Mouse (Mus musculus) ZHBTc4 (cell line): ENCODE results near the gene Ttyh3.
A peak's percentile ranks its signal among the peaks of the same experiment; 100 is the strongest.

Source experiments
- DNase-seq: peaks from one replicate; pipeline ENCODE4 v3.0.0-alpha.2; 2011; ENCODE audit warnings: low read depth, low spot score

Gene Ttyh3

DNA sequence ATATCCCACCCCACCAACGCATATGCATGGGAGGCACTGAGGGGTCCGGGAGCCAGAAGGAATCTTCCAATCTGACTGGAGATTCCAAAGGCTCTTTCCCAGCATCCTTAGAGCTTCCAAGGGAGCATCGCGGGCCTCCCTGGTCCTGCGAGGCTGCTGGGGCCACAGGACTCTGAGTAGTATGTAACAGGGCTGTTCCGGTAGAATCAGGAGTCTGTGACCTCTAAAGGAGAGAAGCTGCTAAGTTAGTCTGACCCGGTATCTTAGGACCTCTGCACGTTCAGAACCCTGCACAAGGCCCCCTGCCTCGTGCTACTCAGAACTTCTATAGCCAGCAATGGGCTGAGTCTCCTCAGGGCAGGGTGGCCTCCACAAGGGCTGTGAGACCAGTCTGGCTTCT lies 69.6 kb downstream of the Ttyh3 start:
- peak; percentile 65 for DNase-seq

DNA sequence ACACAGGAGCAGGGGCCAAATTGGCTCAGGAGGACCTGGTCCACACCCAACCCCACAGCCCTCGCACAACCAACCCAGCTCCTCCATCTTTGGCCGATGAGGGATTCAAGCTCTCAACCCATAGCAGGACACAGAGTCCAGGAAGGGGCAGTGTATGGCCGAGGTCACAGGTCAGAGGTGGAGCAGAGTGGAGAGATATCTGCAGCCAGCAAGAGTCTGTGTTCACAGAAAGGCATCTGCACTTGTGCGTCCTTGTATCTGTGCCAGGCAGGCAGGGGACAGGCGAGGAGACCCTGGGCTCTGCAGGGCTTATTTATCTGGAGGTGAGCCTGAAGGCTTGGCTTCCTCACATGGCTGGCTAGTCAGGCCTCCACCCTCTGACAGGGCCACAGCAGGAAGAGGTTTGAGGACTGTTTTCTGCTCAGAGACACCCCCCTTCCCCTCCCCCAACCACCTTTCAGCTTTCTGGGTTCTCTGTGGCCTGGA lies 73.4 kb downstream of the Ttyh3 start:
- no peak for DNase-seq

DNA sequence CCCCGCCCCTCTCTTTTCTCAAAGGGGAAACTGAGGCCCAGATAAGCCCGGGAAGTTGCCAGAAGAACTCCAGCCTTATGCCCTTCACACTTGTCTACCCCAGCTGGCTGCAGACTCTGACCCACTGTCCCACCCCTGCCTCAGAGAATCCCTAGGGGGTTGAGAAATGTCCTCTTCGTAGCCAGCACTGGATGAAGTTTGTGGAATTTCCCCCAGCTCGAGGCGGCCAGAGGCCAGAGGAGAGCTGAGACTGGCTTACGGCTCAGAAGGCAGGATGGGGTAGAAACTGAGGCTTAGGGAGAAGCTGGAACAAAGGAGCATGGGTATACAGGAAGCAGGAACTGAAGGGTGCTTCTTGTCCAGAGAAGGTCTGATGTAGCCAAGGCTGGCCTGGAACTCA lies 76.2 kb downstream of the Ttyh3 start:
- no peak for DNase-seq

DNA sequence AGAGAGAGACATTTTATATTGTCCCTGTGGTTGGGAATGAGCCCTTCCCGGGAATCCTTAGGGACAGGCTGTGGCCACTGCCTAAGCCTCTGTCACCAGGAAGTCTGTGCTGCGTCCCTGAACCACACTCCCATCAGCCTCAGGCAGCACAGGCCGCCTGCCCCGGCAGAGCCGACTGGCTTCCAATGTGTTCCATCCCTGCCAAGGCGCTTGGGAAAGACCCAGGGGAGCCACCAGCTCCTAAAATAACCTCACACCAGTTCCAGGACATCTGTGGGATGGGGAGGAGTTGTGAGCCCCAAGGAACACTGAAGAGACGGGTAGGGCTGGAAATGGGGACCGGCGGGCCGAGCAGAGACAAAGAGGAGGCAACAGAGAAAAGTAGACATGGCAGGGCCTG lies 77.2 kb downstream of the Ttyh3 start:
- DNase-seq, result no peak

DNA sequence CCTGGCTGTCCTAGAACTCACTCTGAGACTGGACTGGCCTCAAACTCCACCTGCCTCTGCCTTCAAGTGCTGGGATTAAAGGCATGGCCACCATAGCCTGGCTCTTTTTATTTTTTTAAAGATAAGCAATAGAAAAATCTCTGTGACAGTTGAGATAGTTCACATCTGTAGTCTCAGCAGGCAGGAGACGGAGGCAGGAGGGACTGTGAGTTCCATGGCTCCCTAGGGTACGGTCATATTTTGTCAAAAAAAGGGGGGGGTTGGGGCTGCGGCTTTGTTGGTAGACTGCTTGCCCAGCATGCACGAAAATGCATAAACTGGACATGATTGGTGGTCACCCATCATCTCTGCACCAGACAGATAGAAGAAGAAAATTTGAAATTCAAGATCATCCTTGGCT lies 77.6 kb downstream of the Ttyh3 start:
- no peak for DNase-seq
